Mouse (Mus musculus): ENCODE data around the gene Aamp.

- no peak for TF ChIP-seq CTCF (conservative IDR thresholded peaks at IDR 0.05; ENCODE audit: low read length)
- TF ChIP-seq POU5F1 (IDR thresholded peaks at IDR 0.05; ENCODE audit: borderline replicate concordance, low read length): no peak
Measured at GRCm38 (mm10) chr1:74318711-74319110, 34.2 kb upstream of the Aamp start.

Measured in E14TG2a.4 (cell line).